Mouse (Mus musculus): ENCODE measurements at regions not wholly inside any gene's neighbourhood (a gene's known extent, or its start where the extent isn't known, plus 50 kb on each side); places are given as distances from the start of the nearest gene placed in this dataset.

DNA sequence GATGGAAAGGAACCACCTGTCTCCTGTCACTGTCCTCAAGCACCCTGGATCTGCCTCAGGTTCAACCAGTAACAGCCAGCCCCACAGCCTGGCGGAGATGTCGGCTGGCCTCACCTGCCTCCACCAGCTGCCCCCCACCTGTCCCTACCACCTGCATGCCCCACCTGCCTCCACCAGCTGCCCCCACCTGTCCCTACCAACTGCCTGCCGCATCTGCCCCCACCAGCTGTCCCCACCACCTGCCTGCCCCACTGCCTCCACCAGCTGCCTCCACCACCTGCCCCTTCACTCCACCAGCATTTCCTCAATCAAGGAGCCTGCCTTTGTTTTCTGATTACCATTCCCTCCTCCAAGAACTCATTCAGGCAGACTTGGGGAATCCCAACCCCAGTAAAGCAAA is 68.9 kb upstream of the Smyd2 start:
- DNase-seq (ENCODE audit: low read depth, low spot score), result no peak

DNA sequence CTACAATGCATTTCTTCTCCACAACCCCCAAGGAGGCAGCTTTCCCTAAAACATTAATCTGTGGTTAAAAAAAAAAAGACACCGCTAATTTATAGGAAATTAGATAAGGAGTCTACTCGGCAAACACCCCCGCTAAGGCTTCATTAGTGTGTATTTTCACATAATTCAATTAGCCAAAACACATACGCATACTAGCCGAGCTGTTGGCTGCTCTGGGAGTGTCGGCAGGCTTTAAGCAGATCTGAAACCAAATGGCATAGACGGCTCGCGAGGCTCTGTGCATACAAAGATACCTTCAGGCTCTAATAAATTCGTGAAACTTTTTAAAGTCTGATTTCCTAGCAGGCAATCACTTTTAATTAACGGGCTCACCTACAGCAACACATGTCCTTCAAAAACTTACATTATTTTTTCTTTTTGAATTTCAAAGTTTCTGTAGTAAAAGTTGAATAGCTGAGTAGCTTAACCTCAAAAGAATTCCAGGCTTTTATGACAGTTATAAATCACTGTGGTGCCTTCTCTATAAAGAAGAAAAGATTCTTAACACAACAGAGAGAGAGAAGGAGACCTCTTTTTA is 68.0 kb upstream of the Smyd2 start:
- DNase-seq (ENCODE audit: low read depth, low spot score), result no peak

DNA sequence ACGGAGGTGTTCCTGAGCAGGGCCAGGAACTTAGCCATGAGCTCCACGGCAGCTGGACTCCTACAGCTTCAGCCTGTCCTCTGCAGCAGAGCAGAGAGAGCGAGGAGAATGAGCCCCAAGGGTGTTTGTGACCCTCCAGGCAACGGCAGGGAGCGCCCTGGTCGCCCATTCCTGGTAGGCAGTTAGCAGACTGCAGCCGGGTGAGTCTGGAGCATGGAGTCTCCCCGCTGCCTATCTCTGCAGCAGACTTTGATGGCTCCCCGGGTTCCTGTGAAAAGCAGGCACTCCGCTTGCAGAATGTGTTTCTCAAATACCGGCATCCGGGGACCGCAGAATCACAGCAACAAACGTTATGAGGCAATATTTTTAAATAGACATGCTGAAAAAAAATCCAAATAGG is 67.2 kb upstream of the Smyd2 start:
- DNase-seq (ENCODE audit: low read depth, low spot score), result no peak

DNA sequence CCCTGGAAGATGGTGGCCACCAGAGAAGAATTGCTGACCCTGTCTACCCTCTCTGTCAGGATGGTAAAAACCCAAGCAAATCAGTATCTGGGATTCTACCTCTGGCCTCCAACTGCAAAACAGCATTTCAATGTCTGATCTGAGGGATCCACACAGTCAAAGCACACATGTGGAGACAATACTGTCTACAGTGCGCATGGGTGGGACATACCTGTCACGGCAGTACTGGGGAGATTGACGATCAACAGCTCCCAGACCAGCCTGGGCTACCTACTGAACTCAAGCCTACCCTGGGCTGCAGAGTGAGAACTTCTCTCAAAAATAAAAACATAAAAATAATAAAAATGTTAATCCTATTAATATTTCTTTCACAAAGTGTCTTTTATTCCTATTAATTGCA is 66.7 kb upstream of the Smyd2 start:
- no peak for DNase-seq (ENCODE audit: low read depth, low spot score)

DNA sequence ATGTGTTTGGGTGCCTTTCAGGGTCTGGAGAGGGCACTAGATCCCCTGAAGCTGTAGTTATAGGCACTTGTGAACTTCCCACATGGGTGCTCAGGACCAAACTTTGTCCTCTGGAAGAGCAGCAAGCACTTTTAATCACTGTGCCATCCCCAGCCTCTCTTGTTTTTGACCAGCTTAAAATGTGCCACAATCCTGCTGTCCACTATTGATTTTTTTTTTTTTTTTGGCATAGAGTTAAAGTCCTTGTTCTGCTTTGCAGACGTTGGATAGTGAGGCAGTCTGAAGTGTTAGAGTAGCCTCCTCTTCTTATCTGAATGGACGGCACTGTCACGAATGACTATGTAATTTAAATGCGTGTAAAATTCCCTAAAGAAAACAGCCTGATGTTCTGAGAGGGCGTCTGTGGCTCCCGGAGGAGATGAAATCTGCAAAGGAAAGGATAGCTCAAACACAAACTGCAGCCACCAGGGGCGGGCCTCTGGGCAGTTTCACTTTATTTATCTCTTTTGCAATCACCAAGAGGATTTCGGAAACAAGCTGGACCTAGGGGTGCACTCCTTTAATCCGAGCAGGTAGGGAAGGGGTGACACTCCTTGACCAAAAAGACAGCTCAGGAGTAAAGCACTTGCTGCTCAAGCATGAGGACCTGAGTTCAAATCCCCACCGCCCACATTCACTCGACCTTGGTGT is 63.5 kb upstream of the Smyd2 start:
- no peak for DNase-seq (ENCODE audit: low read depth, low spot score)

DNA sequence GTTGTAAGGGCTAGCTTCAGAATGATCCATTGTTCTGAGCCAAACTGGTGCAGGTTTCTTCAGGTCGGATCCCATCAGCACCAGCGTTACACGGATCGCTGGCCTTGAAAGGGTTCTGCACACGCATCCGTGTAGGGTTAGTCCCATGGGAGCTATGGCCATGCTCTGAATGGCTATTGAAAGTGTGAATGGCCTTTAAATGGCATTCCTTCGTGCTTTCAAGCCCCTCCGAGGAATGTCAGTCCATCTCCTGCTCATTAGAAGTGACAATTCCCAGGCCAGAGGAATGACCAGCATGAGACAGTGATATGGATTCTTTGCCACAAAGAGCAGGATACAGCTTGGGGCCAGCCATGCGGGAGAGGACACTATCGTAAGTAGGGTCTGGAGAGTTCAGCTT is 56.1 kb upstream of the Smyd2 start:
- no peak for DNase-seq (ENCODE audit: low read depth, low spot score)

DNA sequence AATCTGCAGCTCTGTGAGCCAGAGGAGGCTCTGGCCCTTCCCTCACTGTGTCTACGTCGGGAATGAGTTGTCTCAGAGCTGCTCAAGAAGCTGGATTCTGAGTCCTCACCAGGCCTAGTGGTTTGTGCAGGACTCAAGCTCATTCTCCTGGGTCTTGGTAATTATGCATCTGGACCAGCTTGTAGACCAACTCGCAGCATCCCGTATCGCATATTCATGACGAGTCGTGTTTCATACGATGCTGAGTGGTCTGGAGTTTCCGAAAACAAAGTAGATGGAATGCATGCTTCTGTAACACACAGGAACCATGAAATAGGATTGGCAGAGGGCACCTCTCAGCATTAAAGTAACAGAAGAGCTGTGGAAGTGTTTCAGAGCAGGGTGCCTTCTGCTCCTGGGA is 53.5 kb upstream of the Smyd2 start:
- DNase-seq (ENCODE audit: low read depth, low spot score), result no peak

DNA sequence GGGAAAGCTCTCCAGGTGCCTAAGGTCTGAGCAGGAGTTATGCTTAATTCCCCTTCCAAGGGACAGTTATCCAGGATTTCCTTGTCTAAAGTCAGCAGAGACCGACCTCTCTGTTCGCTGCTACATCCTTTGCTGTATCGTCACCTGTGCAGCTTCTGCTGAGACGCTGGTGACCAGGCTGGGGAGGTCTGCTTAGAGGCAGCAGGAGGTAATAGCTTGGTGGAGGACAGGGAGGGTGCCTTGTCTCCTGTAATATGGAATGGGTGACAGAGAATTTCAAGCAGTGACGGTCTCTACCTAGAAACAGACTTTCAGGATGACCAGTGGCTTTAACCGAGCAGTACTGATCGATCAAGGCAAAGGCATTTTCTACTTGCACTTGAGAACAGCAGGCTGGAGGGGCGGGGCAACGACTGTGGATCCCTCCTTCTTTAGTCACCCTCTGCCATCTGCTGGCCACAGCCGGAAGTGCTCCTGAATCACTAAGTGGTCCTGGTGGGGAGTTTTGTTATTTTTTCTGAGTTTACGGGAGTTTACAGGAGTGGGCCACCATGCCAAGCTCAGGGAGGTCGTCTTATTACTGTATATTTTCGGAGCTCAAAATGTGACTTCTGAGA is 50.7 kb upstream of the Smyd2 start:
- peak; percentile 44 for DNase-seq (ENCODE audit: low read depth, low spot score)
